32 mouse cellular contexts compared by ENCODE assay signal in genomic region chr5:62716468-62716867, GRCm38 (mm10).
"Had no signal": no experiment of that assay in that cellular context is flagged by ENCODE, and none has a peak within 500 bp of the region (broad histone marks: within the 10 kb centered on the region; RNA-seq: fewer than 3 reads in every experiment).

No protein-coding gene starts in this region.

- DNase-seq: heart, adult 2 months; heart, postnatal 10 days; heart, postnatal 14 days; heart, postnatal 36 days; heart, postnatal 4 days; kidney, adult 18-20 months; kidney, adult 2 months; kidney, adult 8-10 months; kidney, adult 9 months; kidney, postnatal 10 days; kidney, postnatal 14 days; kidney, postnatal 25 days; kidney, postnatal 36 days; kidney, postnatal 4 days; layer of hippocampus, postnatal 36 days had no signal

- H3K4me1 ChIP-seq: heart, embryonic 15.5 days; hindbrain, embryonic 10.5 days; hindbrain, embryonic 12.5 days; hindbrain, embryonic 13.5 days; hindbrain, embryonic 15.5 days; intestine, embryonic 15.5 days; kidney, embryonic 15.5 days had no signal

- H3K4me2 ChIP-seq: heart, embryonic 11.5 days; heart, embryonic 12.5 days; heart, embryonic 13.5 days; heart, embryonic 15.5 days; hindbrain, embryonic 12.5 days; hindbrain, embryonic 13.5 days; hindbrain, embryonic 14.5 days; hindbrain, embryonic 15.5 days; intestine, embryonic 15.5 days; kidney, embryonic 15.5 days had no signal

- H3K4me3 ChIP-seq: heart, adult 2 months; heart, embryonic 10.5 days; heart, embryonic 12.5 days; heart, embryonic 13.5 days; heart, embryonic 15.5 days; hindbrain, embryonic 10.5 days; hindbrain, embryonic 12.5 days; hindbrain, embryonic 13.5 days; hindbrain, embryonic 15.5 days; intestine, embryonic 15.5 days; kidney, embryonic 15.5 days; layer of hippocampus, adult 2 months; left cerebral cortex, adult 2 months had no signal

- H3K27me3 ChIP-seq: heart, embryonic 12.5 days; heart, embryonic 13.5 days; heart, embryonic 15.5 days; hindbrain, embryonic 12.5 days; hindbrain, embryonic 13.5 days; hindbrain, embryonic 15.5 days; intestine, embryonic 15.5 days; kidney, embryonic 15.5 days had no signal

- ATAC-seq: hindbrain, embryonic 16.5 days; hindbrain, postnatal 0 days; intestine, embryonic 15.5 days had no signal

- H3K9ac ChIP-seq: heart, embryonic 12.5 days; heart, embryonic 13.5 days; heart, embryonic 15.5 days; hindbrain, embryonic 12.5 days; hindbrain, embryonic 13.5 days; hindbrain, embryonic 14.5 days; hindbrain, embryonic 15.5 days; intestine, embryonic 15.5 days; kidney, embryonic 15.5 days had no signal

- H3K27ac ChIP-seq: heart, embryonic 10.5 days; heart, embryonic 13.5 days; hindbrain, embryonic 10.5 days; hindbrain, embryonic 12.5 days; hindbrain, embryonic 13.5 days; hindbrain, embryonic 14.5 days; hindbrain, embryonic 15.5 days; hindbrain, postnatal 0 days; intestine, embryonic 15.5 days; kidney, postnatal 0 days; layer of hippocampus, adult 2 months; left cerebral cortex, adult 2 months had no signal

- H3K9me3 ChIP-seq: heart, embryonic 10.5 days; heart, embryonic 12.5 days; heart, embryonic 13.5 days; heart, embryonic 15.5 days; hindbrain, embryonic 10.5 days; hindbrain, embryonic 12.5 days; hindbrain, embryonic 13.5 days; hindbrain, embryonic 15.5 days; intestine, embryonic 15.5 days; kidney, embryonic 15.5 days had no signal

- H3K36me3 ChIP-seq: heart, embryonic 10.5 days; heart, embryonic 12.5 days; heart, embryonic 13.5 days; heart, embryonic 15.5 days; hindbrain, embryonic 10.5 days; hindbrain, embryonic 12.5 days; hindbrain, embryonic 13.5 days; hindbrain, embryonic 15.5 days; intestine, embryonic 15.5 days; kidney, embryonic 15.5 days had no signal
